Comparison of ENCODE assay signal across 8 mouse cellular contexts in the genomic region with DNA sequence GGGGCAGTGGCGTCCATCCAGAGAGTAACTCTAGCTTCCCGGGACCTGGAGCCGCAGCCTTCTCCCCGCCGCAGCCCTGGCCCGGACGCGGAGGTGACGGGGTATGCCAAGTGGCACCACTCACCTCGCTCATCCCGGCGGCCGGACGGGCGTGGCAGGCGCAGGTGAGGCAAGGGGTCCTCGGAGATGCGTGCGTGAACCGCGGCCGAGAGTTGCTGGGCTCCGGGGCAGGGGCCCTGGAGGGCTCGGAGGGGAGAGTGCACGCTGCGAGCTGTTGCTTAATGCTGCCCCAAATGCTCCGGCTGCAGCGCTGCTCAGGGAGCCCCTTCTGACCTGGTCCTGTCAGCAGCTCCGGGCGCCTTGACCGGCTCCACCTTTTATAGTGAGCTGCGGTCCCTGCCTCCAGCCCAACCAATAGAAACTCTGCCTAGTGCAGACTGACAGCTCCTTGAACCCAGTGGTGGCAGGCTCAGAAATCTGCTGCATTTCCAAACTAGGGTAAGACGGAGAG. TPM values are rescaled to one million over a fixed set of nuclear protein-coding genes. Genes with fewer than 3 reads are reported as not detected.
A peak's percentile ranks its signal among the peaks of the same experiment; 100 is the strongest.
DNase-seq lines count a peak whose midpoint lies in the region; ATAC-seq and TF ChIP-seq lines count a peak whose summit lies in the region.

A gene (minus strand): TSS at position 382 of the 511 bp plus-strand sequence.

- no peaks in the 10 kb centered on the region for H3K36me3 ChIP-seq in intestine, embryonic 15.5 days
- no peaks in the 10 kb centered on the region for H3K36me3 ChIP-seq in macrophage (ENCODE audit: inconsistent target)

- peak; percentile 76 for DNase-seq in adrenal gland, postnatal 10 days
- peak; percentile 43 to 51 for DNase-seq in gastrocnemius, postnatal 36 days
- DNase-seq in left cerebral cortex, postnatal 10 days (ENCODE audit: extremely low spot score in 1 of 2, low spot score in 2 of 2), result peak; percentile 51 to 71
- peak; percentile 43 for DNase-seq in right cerebral cortex, postnatal 14 days
- no peak for DNase-seq in thymus, postnatal 36 days

- H3K27me3 ChIP-seq in intestine, embryonic 15.5 days (replicated peaks), result peaks cover 17% of the 10 kb centered on the region

- ATAC-seq in intestine, embryonic 15.5 days, result peak; percentile 83

- no peak for TF ChIP-seq CTCF in cortical plate, adult 2 months (IDR thresholded peaks at IDR 0.05; ENCODE audit: extremely low read depth, insufficient read depth, low read length)

- H3K27ac ChIP-seq in cortical plate, adult 2 months (ENCODE audit: insufficient read depth, low read length), result no peak within 1 kb of the TSS
- H3K27ac ChIP-seq in intestine, embryonic 15.5 days, result no peak within 1 kb of the TSS
- H3K27ac ChIP-seq in macrophage, result no peak within 1 kb of the TSS

- intact Hi-C loops in gastrocnemius, postnatal 36 days (cut with DNase I), result no loop called here
- intact Hi-C loops in left cerebral cortex, postnatal 10 days (cut with DNase I), result no loop called here

- H3K4me3 ChIP-seq in cortical plate, adult 2 months (ENCODE audit: insufficient read depth, low read length), result peak within 1 kb of the TSS; percentile 54
- peak within 1 kb of the TSS; percentile 54 for H3K4me3 ChIP-seq in intestine, embryonic 15.5 days (replicated peaks)
- H3K4me3 ChIP-seq in macrophage (ENCODE audit: inconsistent target), result peak within 1 kb of the TSS; percentile 48

- peak within 1 kb of the TSS; percentile 98 for H3K4me2 ChIP-seq in intestine, embryonic 15.5 days (replicated peaks)

- under 1% methylated on average over 33 of the region's 33 CpGs for WGBS in intestine, embryonic 15.5 days
- under 1% methylated on average over 33 of the region's 33 CpGs for WGBS in macrophage (ENCODE audit: missing documents)

- H3K9me3 ChIP-seq in intestine, embryonic 15.5 days, result no peaks in the 10 kb centered on the region

- peak within 1 kb of the TSS; percentile 48 for H3K9ac ChIP-seq in intestine, embryonic 15.5 days

- H3K4me1 ChIP-seq in cortical plate, adult 2 months (ENCODE audit: control insufficient read depth, insufficient read depth, low read length), result no peaks in the 10 kb centered on the region
- H3K4me1 ChIP-seq in intestine, embryonic 15.5 days (replicated peaks), result peaks cover 26% of the 10 kb centered on the region

- peak; percentile 68 for TF ChIP-seq POLR2A in cortical plate, adult 2 months (IDR thresholded peaks at IDR 0.05; ENCODE audit: extremely low read depth, insufficient read depth, low read length)

- H3K79me2 ChIP-seq in macrophage (ENCODE audit: inconsistent target), result peaks cover 31% of the 10 kb centered on the region

RNA-seq across cellular contexts. Expression of the gene that starts here (rescaled TPM):
- total RNA-seq in adrenal gland, postnatal 10 days (2021), result 10 to 100 TPM; 28.0 to 30.7 TPM
- 109 and 168 TPM in 2 replicates for polyA plus RNA-seq in cortical plate, adult 2 months (2012; rRNA removed)
- total RNA-seq in gastrocnemius, postnatal 36 days (2021), result 10 to 100 TPM; 48.8 to 49.5 TPM
- polyA plus RNA-seq in intestine, embryonic 15.5 days (2015; fragmentation: Nextera tagmentation; extraction: Ambion mirVana), result 16.4 and 18.5 TPM in 2 replicates
- 10 to 100 TPM; 28.0 to 42.2 TPM for total RNA-seq in left cerebral cortex, postnatal 10 days (2021)
- total RNA-seq in macrophage (2018; cell fraction: chromatin; rRNA removed), result 1 to 10 TPM in 5 of 26 experiments, under 1 TPM in 9, not detected in 12; 0.50 to 5.0 (median 0.83) TPM
- total RNA-seq in macrophage (2018; cell fraction: cytosol; rRNA removed), result 10 to 100 TPM in 22 of 26 experiments, 1 to 10 TPM in 4; 8.0 to 69.3 (median 26.9) TPM
- total RNA-seq in macrophage (2018; cell fraction: nucleus; rRNA removed), result 10 to 100 TPM in 3 of 26 experiments, 1 to 10 TPM in 23; 1.0 to 16.8 (median 4.3) TPM
- 46.6 to 83.8 TPM (median 63.3 TPM) in 3 replicates for polyA plus RNA-seq in macrophage (2018)

Comparison
In these comparisons a context has a peak if more than half of its experiments do, and no peak if none do; other contexts are left out.
1. DNase-seq: peak in adrenal gland, postnatal 10 days (single experiment), gastrocnemius, postnatal 36 days (2 of 2), left cerebral cortex, postnatal 10 days (2 of 2) and right cerebral cortex, postnatal 14 days (single experiment); none in thymus, postnatal 36 days (0 of 2).
2. Peak in every context shown above with its lines, with median percentiles within 50 percentile points of each other: H3K4me3 ChIP-seq.